Mouse (Mus musculus): ENCODE results near the gene Ube2z.

Gene Ube2z

GRCm38 (mm10) chr11:96058309-96058708 is 6.9 kb downstream of the Ube2z start:
- DNase-seq (ENCODE audit: extremely low spot score, low spot score) = no peak

DNA sequence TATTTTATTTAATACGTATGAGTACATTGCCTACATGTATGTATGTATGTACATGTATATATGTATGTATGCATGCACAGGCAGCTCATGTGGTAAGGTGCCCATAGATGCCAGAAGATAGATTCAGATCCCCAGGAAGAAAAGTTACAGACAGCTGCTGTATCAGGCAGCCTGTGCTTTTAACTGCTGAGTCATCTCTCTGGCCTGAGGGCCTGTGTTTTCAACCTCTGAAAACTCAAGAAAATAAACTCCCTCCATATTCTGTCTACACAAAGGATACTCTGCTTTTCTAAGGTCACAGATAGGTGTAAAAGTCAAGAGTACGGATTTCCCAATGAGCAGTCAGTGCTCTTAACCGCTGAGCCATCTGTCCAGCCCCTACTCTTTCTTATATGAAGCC is 14.3 kb downstream of the Ube2z start:
- no peak for DNase-seq (ENCODE audit: extremely low spot score, low spot score)

DNA sequence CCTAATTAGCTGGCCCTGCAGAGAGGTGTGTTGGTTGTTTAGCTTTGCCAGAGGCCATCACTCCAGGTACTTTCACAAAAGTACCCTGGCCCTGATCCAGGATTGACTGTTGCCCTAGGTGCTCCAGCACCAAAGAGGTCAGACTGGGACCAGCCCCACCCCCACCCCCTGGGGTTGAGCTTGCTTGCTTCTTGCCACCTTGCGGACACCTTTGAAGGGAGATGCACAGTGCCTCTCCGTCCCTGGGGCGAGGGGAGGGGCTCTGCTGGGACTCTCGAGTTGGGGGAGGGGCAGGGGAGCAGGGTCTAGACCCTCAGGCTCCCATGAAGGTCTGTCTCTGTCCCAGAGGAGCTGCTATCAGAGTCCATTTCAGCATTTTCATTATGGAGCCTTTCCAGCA is 15.2 kb downstream of the Ube2z start:
- DNase-seq (ENCODE audit: extremely low spot score, low spot score) = no peak

GRCm38 (mm10) chr11:96047469-96048373 is 17.5 kb downstream of the Ube2z start:
- no peak for DNase-seq (ENCODE audit: extremely low spot score, low spot score)

DNA sequence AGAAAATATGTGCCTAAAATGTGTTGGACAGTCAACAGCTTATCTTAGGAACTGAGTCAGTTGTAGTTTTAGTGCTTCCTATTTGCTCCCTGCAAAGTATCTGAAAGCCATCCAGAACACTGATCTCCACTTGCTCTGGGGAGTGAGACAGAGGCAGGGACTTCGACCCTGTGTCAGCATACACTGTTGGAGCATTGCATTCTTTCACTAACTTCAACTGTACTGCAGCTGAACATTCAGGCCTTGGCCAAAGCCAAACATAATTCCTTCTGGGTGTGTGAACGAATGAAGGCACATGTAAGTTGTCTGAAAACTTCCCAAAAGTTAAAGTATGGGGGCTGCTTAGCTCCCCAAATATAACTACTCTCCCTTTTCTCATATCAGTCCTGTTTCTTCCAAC is 18.4 kb downstream of the Ube2z start:
- no peak for DNase-seq (ENCODE audit: extremely low spot score, low spot score)

DNA sequence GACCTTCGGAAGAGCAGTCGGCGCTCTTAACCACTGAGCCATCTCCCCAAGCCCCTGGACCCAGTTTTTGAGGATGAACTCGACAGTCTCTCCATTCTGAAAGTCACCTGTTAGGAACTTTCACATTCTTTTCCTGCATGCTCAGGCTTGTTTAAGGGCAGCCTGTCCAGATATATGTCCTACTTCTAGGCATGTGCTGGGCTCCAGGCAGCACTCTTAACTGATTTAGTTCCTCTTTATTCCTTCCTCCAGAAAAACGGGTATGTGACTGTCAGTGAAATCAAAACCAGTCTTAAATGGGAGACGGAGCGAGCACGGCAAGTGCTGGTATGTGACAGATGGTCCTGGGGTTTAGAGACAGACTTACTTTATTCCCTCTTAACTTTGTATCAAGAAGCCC is 19.2 kb downstream of the Ube2z start:
- no peak for DNase-seq (ENCODE audit: extremely low spot score, low spot score)

- no peak for DNase-seq (ENCODE audit: extremely low spot score, low spot score)
Observed at GRCm38 (mm10) chr11:96044803-96045567, 20.2 kb downstream of the Ube2z start.

- DNase-seq (ENCODE audit: extremely low spot score, low spot score) = no peak
Observed at GRCm38 (mm10) chr11:96038560-96038959, 26.6 kb downstream of the Ube2z start.

DNA sequence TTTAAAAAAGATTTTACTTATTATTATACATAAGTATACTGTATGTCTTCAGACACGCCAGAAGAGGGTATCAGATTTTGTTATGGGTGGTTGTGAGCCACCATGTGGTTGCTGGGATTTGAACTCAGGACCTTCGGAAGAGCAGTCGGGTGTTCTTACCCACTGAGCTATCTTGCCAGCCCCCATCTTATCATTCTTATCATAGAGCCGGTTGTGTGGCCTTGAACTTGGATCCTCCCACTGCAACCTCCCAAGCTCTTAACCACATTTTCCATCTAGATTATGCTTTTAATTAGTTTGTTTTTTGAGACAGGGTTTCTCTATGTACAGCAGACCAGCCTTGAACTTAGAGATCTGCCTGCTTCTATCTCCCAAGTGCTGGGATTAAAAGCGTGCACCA is 27.7 kb downstream of the Ube2z start:
- no peak for DNase-seq (ENCODE audit: extremely low spot score, low spot score)

DNA sequence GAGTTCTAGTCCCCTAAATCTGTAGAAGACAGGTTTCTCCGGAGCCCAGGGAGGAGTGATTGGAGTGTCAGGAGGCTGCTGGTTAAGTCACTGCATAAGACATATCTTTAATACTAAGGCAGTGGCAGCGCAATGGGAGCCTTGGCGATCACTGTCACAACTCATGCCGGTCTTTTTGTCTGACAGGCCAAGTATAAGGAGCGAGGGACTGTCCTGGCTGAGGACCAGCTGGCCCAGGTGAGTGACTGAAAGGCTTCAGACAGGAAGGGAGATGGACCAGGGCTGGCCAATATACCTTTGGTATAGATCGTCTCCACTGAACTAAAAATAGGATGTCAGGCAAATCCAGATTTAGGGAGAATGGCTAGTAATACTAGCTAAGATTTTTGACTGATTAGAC is 30.1 kb downstream of the Ube2z start:
- no peak for DNase-seq (ENCODE audit: extremely low spot score, low spot score)

DNA sequence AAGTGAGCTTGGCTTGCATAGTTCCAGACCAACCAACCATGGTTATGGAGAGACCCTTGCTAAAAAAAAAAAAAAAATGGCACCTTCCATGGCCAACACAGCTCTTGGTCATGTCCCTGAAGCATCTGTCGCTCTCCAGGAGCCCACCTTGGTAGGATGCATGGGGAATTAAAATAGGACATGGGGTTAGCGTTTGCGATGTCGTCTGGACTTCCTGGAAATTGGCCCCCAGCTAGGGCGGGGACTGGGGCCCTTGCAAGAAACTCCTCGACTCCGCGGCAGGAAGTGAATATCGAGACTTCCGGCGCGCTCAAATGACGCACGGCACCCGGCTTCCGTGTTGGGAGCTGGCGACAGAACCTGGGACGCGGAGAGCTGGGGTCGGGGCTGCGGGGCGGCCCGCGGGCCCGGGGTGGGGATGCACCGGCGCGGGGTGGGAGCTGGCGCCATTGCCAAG is 30.6 kb downstream of the Ube2z start, which contains the start of gene Snf8:
Snf8 (plus strand) TSS at position 290 of the 457 bp plus-strand sequence.
- DNase-seq (ENCODE audit: extremely low spot score, low spot score) = peak; percentile 99

DNA sequence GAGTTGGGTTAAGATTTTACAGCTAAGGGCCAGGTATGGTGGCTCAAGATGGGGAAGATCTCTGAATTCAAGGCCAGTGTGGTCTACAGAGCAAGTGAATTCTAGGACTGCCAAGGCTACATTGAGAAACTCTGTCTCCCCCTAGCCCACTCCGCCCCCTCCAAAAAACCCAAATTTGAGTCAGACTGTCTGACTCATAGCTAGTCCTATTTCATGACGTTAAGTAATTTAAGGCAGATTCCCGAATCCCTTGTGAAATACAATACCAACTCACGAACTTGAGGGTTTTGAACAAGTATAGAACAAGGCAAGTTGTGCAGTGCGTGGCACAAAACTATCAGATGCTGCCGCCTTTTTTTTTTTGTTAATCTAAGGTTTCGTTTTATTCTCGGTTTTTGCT is 31.1 kb downstream of the Ube2z start:
- DNase-seq (ENCODE audit: extremely low spot score, low spot score) = no peak

DNA sequence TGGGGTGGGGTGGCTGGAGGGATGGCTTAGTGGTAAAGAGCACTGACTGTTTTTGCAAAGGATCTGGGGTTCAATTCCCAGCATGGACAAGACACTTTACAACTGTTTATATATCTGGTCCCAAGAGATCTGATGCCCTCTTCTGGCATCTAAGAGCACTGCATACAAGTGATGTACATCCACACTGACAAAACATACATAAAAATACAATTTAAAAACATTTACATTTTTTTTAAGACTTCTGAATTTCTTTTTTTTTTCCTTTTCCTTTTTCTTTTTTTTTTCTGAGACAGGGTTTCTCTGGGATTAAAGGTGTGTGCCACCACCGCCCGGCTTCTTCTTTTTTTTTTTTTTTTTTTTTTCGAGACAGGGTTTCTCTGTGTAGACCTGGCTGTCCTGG is 31.9 kb downstream of the Ube2z start:
- no peak for DNase-seq (ENCODE audit: extremely low spot score, low spot score)

GRCm38 (mm10) chr11:96031701-96032100 is 33.5 kb downstream of the Ube2z start:
- no peak for DNase-seq (ENCODE audit: extremely low spot score, low spot score)

GRCm38 (mm10) chr11:96030571-96030970 is 34.6 kb downstream of the Ube2z start:
- DNase-seq (ENCODE audit: extremely low spot score, low spot score) = no peak

GRCm38 (mm10) chr11:96028130-96028529 is 37.1 kb downstream of the Ube2z start:
- no peak for DNase-seq (ENCODE audit: extremely low spot score, low spot score)

DNA sequence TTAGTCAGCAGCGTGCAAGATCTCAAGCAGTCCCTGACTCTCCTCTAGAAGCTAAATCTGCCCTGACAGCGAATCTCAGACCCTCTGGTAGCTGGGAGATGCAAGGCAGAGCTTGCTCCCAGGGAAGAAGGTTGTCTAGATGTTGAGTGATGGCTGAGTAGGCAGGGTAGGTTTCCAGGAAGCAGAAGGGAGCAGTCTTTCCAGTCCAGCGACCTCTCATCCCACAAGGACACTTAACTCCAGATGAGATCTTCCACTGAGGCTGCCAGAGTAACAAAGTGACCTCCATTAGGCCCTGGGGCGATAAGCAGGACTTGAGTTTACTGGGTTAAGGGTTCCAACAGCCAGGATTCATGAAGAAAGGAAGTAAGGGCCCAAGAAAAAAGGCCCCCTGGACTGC is 44.6 kb downstream of the Ube2z start:
- no peak for DNase-seq (ENCODE audit: extremely low spot score, low spot score)

- no peak for DNase-seq (ENCODE audit: extremely low spot score, low spot score)
Observed at GRCm38 (mm10) chr11:96017941-96018351, 47.2 kb downstream of the Ube2z start.

GRCm38 (mm10) chr11:96015421-96015820 is 49.8 kb downstream of the Ube2z start:
- no peak for DNase-seq (ENCODE audit: extremely low spot score, low spot score)

DNA sequence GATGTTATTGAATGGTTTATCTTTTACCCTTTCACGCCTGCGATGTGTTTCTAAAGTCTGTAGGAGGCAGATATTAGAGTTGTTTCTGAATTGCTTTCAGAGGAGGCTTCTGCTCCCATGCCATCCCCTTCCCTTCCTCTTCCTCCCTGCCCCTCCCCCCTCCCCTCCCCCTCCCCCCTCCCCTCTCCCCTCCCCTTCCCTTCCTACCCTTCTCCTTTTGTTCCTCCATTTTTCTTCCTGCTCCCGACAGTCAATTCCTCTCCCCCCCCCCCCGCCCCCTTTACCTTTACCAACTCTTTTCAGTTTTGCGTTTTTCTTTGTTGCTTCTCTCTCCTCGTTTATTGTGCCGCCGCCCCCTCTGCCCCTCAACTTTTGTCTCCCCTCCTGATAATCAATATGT is 53.2 kb downstream of the Ube2z start:
- DNase-seq (ENCODE audit: extremely low spot score, low spot score) = peak; percentile 50

DNA sequence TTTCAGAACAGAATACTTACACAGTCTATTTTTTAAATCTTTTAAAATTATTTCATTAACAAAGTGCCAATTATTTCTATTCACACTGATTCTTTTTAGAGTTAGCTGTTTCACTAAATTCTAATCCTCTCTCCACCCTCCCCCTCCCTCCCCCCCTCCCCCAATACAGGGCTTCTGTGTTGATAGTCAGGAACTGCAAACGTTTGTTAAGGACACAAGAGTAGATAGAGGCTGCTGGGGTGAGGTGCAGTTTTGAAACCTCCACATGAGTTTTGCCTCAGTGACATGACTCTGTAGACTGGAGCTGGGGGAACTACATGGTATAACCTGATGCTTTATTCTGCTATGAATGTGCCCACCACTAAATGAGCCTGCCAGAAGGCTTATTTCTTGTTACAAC is 56.4 kb downstream of the Ube2z start:
- DNase-seq (ENCODE audit: extremely low spot score, low spot score) = no peak

- no peak for DNase-seq (ENCODE audit: extremely low spot score, low spot score)
Observed at GRCm38 (mm10) chr11:96007516-96008235, 57.5 kb downstream of the Ube2z start.
